Mouse (Mus musculus) erythroblast, adult 5-6 weeks (primary cell): ENCODE results near the gene Sat1. TPM values are rescaled to one million over a fixed set of nuclear protein-coding genes. Genes with fewer than 3 reads are reported as not detected.
"Not testable (repeated sequence)": the region's sequence is repeated elsewhere in the genome, so short reads cannot be mapped to it uniquely, and the experiment has no call there.

Experiments
- ATAC-seq: replicated peaks from 2 replicates; pipeline ENCODE4 v1.8.0; 2016; ENCODE audit warnings: moderate number of reproducible peaks, mild to moderate bottlenecking, moderate TSS enrichment, inconsistent platforms; ENCODE audit not compliant: poor library complexity, low FRiP score, severe bottlenecking
- total RNA-seq, 2 experiments: library from RNA; stranded (forward) in 1 of 2; stranded (reverse) in 1 of 2; fragments of 150-400 nt in 1 of 2; fragments of 200-764, 138-1000 nt in 1 of 2; gene quantifications; 2 replicates each; pipeline versions ENCODE4 v1.2.3 to v1.2.4; 2015 to 2017; ENCODE audit warnings: low replicate concordance in 2 of 2

Gene Sat1
- total RNA-seq (2015; ENCODE audit: low replicate concordance), result 125 and 145 TPM in 2 replicates
- 78.6 and 150 TPM in 2 replicates for total RNA-seq (2017; ENCODE audit: low replicate concordance)

DNA sequence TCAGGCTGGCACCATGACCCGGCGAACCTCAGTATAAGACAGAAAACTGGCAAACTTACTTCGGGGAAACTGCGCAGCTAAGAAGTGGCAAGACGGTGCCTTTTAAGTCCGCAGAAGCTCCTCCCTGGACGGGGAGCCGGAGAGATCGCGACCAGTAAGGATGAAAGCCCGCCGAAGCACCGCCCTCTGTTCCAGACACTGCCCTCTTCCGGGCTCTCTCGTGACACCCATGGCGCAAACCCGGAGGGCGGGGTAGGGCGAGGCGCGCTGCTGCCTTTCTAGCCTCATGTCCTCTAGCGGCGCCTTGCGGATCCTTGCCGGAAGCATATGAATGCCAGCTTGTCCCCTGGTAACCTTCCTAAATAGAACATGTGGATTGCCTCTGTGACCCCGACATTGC lies at the start of gene Sat1:
TSS of gene Sat1 (minus strand) at position 179 of the 400 bp plus-strand sequence.
- ATAC-seq, result peak; percentile 100

DNA sequence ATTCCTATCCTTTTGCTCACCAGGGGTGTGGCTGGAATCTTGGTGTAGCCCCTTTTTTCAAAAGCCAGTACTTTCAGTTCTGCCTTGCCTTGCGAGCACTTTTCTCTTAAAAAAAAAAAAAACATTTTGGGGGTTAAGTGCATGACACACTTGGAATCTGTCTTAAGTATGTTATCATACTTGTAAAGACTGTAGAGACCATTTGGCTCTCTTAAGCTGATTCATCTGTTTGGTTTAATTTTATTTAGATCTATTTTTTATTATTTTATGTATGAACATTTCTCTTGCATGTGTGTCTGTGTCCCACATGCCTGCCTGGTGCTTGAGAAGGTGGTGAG lies 46.6 kb upstream of the Sat1 start:
- no peak for ATAC-seq

- ATAC-seq, result peak; percentile 100
Measured at GRCm38 (mm10) chrX:155262235-155262914, 46.1 kb upstream of the Sat1 start, which contains the start of gene Acot9. TSS of gene Acot9 (plus strand) at chrX:155262443.

DNA sequence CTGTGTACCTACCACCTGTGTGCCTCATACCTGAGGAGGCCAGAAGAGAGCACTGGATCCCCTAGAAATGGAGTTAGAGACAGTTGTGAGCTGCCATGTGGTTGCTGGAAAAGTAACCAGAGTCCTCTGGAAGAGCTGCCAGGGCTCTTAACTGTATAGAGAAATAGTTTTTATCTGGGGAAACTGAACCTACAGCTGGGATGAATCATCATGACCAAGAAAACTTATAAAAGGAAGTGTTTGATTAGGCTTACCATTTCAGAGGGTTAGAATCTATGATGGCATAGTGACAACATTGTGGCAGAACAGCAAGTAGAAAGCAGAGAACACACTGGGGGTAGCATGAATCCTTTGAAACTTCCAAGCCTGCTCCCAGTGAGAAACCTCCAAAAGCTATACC lies 40.6 kb upstream of the Sat1 start:
- no peak for ATAC-seq

GRCm38 (mm10) chrX:155218277-155218676 lies 2.0 kb upstream of the Sat1 start:
- ATAC-seq, result no peak

DNA sequence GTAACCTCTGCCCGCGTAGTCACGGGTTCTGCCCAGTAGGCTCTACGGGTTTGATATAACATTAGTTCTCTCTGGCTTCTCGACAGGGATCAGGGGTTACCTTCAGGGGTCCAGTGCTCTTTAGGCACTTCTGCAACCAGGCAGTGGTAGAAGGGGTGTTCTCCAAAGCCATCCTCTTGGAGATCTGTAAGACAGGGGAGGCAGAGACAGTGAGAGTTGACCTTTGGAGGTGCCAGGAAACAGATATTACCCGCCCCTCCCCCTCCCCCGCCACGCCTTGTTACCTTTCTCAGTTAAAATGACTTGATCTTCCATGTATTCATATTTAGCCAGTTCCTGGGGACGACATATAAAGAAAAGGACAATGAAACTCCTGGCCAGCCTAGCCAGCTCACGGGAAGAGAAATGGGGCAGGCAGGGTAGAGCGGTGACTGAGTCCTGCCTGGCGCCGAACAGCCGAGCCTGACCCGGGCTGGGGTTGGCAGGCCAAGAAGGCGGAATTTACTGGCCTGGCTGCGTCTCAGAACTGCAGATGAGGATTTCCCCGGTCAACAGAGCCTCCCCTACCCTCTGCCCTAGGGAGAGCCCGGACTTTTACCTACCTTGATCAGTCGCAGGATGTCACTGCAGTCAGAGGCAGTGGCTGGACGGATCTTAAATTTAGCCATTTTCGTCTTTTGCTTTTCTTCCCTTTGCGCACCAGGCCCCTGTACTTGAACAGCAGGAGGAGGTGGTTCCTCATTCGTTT lies 574 bp downstream of the Sat1 start:
- ATAC-seq, result peak; percentile 62

DNA sequence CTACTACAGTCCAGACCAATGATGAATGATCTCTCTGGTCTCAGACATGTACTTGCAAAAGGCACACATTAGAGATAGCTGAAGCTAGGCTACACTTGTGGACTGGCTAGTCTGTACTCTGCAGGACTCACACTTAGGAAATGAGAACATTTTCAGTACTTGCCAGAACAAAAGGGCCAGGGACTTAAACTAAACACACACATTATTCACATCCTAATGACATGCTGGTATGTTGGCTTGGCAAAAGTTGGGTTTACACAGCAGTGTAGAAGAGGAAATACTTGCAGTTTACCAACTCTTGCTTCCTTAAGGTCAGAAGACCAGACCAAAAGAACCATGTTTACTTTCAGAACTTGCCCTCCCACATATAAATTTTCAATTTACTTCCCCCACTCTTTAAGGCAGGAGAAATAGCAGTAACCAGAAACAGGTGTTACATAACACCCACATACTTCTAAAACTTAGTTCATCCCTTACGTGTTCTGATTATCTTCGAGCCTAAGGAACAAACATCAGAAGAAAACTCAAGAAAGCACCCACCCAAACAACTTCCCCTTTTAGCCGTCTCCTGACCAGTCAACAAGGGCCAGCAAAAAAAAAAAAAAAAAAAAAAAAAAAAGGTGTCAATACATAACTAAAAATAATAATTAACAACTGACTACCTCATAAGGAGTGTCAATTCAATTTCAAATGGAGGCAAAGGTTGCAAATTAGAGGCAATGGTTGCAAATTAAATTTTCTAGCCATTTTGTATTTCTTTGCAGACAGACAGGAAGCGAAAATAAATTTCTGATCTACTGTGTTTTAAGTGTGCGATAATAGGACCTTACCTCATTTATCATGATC lies 1.7 kb downstream of the Sat1 start:
- no peak for ATAC-seq

- no peak for ATAC-seq
Measured at GRCm38 (mm10) chrX:155208671-155209070, 7.6 kb downstream of the Sat1 start.

GRCm38 (mm10) chrX:155205436-155205835 lies 10.8 kb downstream of the Sat1 start:
- ATAC-seq, result not testable (repeated sequence)

GRCm38 (mm10) chrX:155202406-155203305 lies 13.6 kb downstream of the Sat1 start:
- no peak for ATAC-seq

- ATAC-seq, result no peak
Measured at GRCm38 (mm10) chrX:155201799-155202198, 14.4 kb downstream of the Sat1 start.

GRCm38 (mm10) chrX:155194979-155195378 lies 21.3 kb downstream of the Sat1 start:
- ATAC-seq, result no peak

DNA sequence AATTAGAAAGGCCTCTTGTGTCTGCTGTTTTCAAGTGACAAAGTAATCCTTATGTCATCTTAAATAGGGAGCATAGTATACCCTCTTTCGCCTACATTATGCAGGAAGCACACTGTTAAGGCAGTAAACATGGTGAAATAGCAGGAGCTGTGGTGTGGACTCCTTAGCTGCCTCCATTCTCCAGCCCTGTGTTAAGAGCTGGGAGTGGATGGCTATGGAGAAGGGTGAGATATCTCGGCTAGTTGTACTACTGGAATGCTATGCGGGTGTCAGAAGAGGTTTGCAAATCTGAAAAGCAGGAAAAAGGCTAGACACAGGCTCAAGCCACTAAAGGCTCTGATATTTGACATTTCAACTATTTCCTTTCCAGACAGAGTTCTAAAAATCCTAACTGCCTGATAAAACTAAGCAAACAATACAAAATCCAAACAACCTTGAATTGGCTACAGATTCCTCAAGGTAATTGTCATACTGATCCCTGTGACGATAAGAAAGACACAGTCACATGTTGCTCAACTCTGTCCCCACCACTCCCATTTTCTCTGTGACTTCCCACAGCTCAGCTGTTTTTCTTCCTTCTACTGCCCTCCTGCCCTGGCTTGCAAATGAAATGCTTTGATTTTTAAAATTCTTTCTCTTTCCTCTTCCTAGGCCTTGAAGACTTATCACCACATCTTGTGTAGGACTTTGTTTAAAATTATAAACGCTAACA lies 22.4 kb downstream of the Sat1 start:
- ATAC-seq, result no peak

- no peak for ATAC-seq
Measured at GRCm38 (mm10) chrX:155191941-155192340, 24.3 kb downstream of the Sat1 start.

DNA sequence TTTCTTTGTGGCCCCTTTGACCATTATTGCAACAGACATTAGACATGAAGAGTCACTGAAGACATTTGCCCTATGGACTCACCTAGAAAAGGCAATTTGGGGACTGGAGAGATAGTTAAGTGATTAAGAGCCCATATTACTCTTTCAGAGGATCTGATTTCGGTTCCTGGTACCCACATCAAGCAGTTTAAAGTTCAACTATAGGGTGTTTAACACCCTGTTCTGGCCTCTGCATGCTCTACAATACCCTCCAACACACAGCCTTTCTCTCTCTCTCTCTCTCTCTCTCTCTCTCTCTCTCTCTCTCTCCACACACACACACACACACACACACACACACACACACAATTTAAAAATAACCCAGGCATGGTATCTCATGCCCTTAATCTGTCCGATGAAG lies 38.6 kb downstream of the Sat1 start:
- no peak for ATAC-seq

DNA sequence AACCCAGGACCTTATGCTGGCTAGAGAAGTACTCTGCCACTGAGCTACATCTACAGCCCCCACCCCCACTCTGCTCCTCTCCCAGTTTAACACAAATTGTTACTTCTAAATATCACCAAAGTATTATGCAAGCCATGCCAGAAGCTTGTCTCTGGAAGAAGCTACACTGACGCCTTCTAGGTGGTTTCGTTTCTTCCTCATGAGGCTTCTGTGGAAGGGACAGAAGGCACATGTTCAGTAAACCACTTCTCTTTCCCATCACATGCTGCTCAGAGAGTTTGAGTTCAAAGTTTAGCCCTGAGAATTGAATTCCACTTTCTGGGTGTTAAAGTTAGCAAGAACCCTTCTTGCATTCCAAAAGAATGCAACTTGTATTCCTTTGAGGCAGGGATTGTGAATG lies 39.0 kb downstream of the Sat1 start:
- ATAC-seq, result no peak

GRCm38 (mm10) chrX:155175568-155175967 lies 40.7 kb downstream of the Sat1 start:
- ATAC-seq, result no peak

DNA sequence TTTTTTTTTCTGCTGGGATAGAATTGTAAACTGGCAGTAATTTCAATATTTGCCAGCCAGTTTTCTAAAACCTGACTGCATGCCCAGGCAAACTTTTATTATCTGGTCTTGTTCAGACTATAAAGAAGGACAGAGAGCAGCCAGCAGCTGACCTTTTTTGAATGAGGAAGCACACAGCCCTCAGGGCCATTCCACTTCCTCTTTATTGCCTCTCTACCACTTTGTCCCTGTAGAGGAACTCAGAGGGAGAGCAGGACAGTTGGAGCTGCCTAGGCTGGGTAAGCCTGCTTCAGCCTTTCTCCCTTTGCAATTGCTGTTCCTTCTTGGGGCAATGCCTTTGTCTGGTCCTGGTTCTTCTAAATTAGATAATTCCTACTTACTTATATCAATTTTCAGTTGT lies 43.9 kb downstream of the Sat1 start:
- ATAC-seq, result no peak

GRCm38 (mm10) chrX:155171754-155172153 lies 44.5 kb downstream of the Sat1 start:
- ATAC-seq, result no peak
